Mouse (Mus musculus): ENCODE data around the gene Itpr1. TPM values are rescaled to one million over a fixed set of nuclear protein-coding genes. Genes with fewer than 3 reads are reported as not detected.

The Itpr1 gene
- polyA plus RNA-seq, 1 experiment from 2014 or later = 11.4 TPM

DNA sequence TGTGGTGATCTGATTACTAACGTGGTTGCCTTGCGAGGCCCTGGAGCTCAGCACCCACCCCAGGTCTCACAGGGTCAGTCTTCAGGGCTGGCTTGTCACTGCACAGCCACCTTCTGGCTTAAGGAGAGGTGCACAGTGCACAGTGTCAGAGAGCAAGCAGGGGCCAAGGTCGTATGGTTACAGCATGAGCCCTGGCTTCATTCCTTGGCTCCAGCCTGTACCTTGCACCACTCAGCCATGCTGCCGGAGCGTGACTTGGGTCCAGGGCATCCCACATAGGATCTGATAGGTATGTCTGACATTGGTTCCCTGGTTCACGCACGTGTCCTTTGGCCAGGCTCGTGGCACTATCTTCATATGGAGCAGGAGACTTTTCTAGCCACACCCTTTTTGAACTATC, 217.1 kb downstream of the Itpr1 start:
- ATAC-seq (ENCODE audit: insufficient read depth, low FRiP score) = peak; percentile 25; the same call in 1 of the 2 replicates
- no peaks in the 10 kb centered on the region for H3K27me3 ChIP-seq (ENCODE audit: control insufficient read depth, insufficient read depth, low read length)
- H3K4me1 ChIP-seq (ENCODE audit: control insufficient read depth, insufficient read depth, low read length) = peaks cover 6% of the 10 kb centered on the region; the same call in 1 of the 2 replicates
- H3K4me3 ChIP-seq (replicated peaks; ENCODE audit: low read length) = no peak overlapping the region
- 93% methylated on average over 8 of the region's 8 CpGs for WGBS
- no peak overlapping the region for H3K27ac ChIP-seq (ENCODE audit: low read length)
- no peaks in the 10 kb centered on the region for H3K36me3 ChIP-seq (ENCODE audit: control insufficient read depth, insufficient read depth, low read length)
- H3K9ac ChIP-seq (ENCODE audit: low read length) = no peak overlapping the region
- H3K9me3 ChIP-seq (replicated peaks; ENCODE audit: control insufficient read depth, low read length) = no peaks in the 10 kb centered on the region
- H3K4me2 ChIP-seq (ENCODE audit: low read depth, low read length) = no peak overlapping the region

- no peak overlapping the region for H3K9ac ChIP-seq (ENCODE audit: low read length)
- no peak for ATAC-seq (ENCODE audit: insufficient read depth, low FRiP score)
- no peak overlapping the region for H3K27ac ChIP-seq (ENCODE audit: low read length)
- peaks cover 9% of the 10 kb centered on the region; the same call in 1 of the 2 replicates for H3K4me1 ChIP-seq (ENCODE audit: control insufficient read depth, insufficient read depth, low read length)
- no peaks in the 10 kb centered on the region for H3K36me3 ChIP-seq (ENCODE audit: control insufficient read depth, insufficient read depth, low read length)
- WGBS = 86% methylated on average over 8 of the region's 8 CpGs
- no peaks in the 10 kb centered on the region for H3K27me3 ChIP-seq (ENCODE audit: control insufficient read depth, insufficient read depth, low read length)
- no peak overlapping the region for H3K4me3 ChIP-seq (replicated peaks; ENCODE audit: low read length)
- H3K9me3 ChIP-seq (replicated peaks; ENCODE audit: control insufficient read depth, low read length) = no peaks in the 10 kb centered on the region
- H3K4me2 ChIP-seq (ENCODE audit: low read depth, low read length) = no peak overlapping the region
Measured at GRCm38 (mm10) chr6:108431193-108431592, 218.3 kb downstream of the Itpr1 start.

DNA sequence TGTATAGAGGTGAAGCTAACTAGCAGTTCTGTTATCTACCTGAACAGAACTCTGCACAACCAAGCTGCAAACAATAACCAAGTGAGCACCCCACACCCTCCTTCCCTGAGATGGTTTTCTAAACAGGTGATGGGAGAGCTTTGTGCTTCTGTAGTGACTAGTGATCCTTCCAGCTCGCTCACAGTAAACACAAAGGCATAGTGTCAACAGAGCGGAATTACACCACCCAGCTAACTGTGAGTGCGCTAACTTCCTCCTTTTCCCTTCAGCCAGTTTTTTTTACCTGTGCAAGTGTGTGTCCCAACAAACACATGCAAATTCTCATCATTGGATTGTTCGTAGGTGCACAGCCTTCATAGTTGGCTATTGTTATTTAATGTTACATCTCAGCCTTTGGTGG, 219.9 kb downstream of the Itpr1 start:
- no peak for ATAC-seq (ENCODE audit: insufficient read depth, low FRiP score)
- Histone ChIP-seq H3K4me1 (ENCODE audit: control insufficient read depth, insufficient read depth, low read length) (peaks cover 3% of the 10 kb centered on the region; the same call in 1 of the 2 replicates), H3K9ac (ENCODE audit: low read length) (no peak overlapping the region), H3K4me3 (replicated peaks; ENCODE audit: low read length) (no peak overlapping the region), H3K27ac (ENCODE audit: low read length) (no peak overlapping the region), H3K4me2 (ENCODE audit: low read depth, low read length) (no peak overlapping the region), H3K27me3 (ENCODE audit: control insufficient read depth, insufficient read depth, low read length) (no peaks in the 10 kb centered on the region), H3K36me3 (ENCODE audit: control insufficient read depth, insufficient read depth, low read length) (no peaks in the 10 kb centered on the region), H3K9me3 (replicated peaks; ENCODE audit: control insufficient read depth, low read length) (no peaks in the 10 kb centered on the region)
- WGBS = 56% methylated on average over 4 of the region's 4 CpGs

GRCm38 (mm10) chr6:108434816-108435215, 221.9 kb downstream of the Itpr1 start:
- ATAC-seq (ENCODE audit: insufficient read depth, low FRiP score) = no peak
- WGBS = 71% methylated on average over 6 of the region's 6 CpGs

GRCm38 (mm10) chr6:108435467-108435866, 222.6 kb downstream of the Itpr1 start:
- H3K4me2 ChIP-seq (ENCODE audit: low read depth, low read length) = no peak overlapping the region
- 42% methylated on average over 6 of the region's 6 CpGs for WGBS
- peaks cover 3% of the 10 kb centered on the region; the same call in 1 of the 2 replicates for H3K4me1 ChIP-seq (ENCODE audit: control insufficient read depth, insufficient read depth, low read length)
- no peak for ATAC-seq (ENCODE audit: insufficient read depth, low FRiP score)
- H3K9ac ChIP-seq (ENCODE audit: low read length) = no peak overlapping the region
- H3K27me3 ChIP-seq (ENCODE audit: control insufficient read depth, insufficient read depth, low read length) = no peaks in the 10 kb centered on the region
- no peaks in the 10 kb centered on the region for H3K9me3 ChIP-seq (replicated peaks; ENCODE audit: control insufficient read depth, low read length)
- H3K36me3 ChIP-seq (ENCODE audit: control insufficient read depth, insufficient read depth, low read length) = 0 out of 2 replicates have a peak, but pooled peaks cover under 1% of the 10 kb centered on the region
- H3K4me3 ChIP-seq (replicated peaks; ENCODE audit: low read length) = no peak overlapping the region
- no peak overlapping the region for H3K27ac ChIP-seq (ENCODE audit: low read length)

More at GRCm38 (mm10) chr6:108434816-108435215, 221.9 kb downstream of the Itpr1 start:
- no peaks in the 10 kb centered on the region for H3K27me3 ChIP-seq (ENCODE audit: control insufficient read depth, insufficient read depth, low read length)
- H3K9ac ChIP-seq (ENCODE audit: low read length) = no peak overlapping the region
- no peak overlapping the region for H3K4me2 ChIP-seq (ENCODE audit: low read depth, low read length)
- no peak overlapping the region for H3K4me3 ChIP-seq (replicated peaks; ENCODE audit: low read length)
- H3K9me3 ChIP-seq (replicated peaks; ENCODE audit: control insufficient read depth, low read length) = no peaks in the 10 kb centered on the region
- no peaks in the 10 kb centered on the region for H3K36me3 ChIP-seq (ENCODE audit: control insufficient read depth, insufficient read depth, low read length)
- no peak overlapping the region for H3K27ac ChIP-seq (ENCODE audit: low read length)
- H3K4me1 ChIP-seq (ENCODE audit: control insufficient read depth, insufficient read depth, low read length) = peaks cover 3% of the 10 kb centered on the region; the same call in 1 of the 2 replicates

DNA sequence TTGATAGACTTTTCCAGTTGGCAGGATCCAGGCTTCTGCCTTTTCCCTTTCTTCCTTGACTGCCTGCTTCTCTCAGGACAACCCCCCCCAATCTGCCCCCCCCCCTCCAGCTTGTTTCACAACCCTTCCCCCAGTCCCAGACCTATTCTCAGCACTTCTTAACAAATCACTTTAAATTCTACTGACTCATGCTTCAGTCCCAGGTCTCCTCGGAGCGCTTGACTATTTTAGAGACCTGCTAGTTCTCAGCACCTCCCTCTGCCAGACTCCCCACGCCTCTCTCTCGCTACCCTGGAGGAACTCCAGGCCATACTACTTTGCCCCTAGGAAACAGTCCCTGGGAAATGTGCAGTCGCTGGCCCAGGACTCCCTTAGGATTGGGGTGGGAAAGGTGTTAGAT, 223.7 kb downstream of the Itpr1 start:
- ATAC-seq (ENCODE audit: insufficient read depth, low FRiP score) = peak; percentile 62; the same call in 1 of the 2 replicates
- Histone ChIP-seq H3K4me2 (ENCODE audit: low read depth, low read length) (no peak overlapping the region), H3K27ac (ENCODE audit: low read length) (no peak overlapping the region), H3K9me3 (replicated peaks; ENCODE audit: control insufficient read depth, low read length) (no peaks in the 10 kb centered on the region), H3K9ac (ENCODE audit: low read length) (no peak overlapping the region), H3K4me3 (replicated peaks; ENCODE audit: low read length) (no peak overlapping the region), H3K27me3 (ENCODE audit: control insufficient read depth, insufficient read depth, low read length) (no peaks in the 10 kb centered on the region), H3K4me1 (ENCODE audit: control insufficient read depth, insufficient read depth, low read length) (peaks cover 3% of the 10 kb centered on the region; the same call in 1 of the 2 replicates), H3K36me3 (ENCODE audit: control insufficient read depth, insufficient read depth, low read length) (0 out of 2 replicates have a peak, but pooled peaks cover 2% of the 10 kb centered on the region)
- 26% methylated on average over 5 of the region's 5 CpGs for WGBS

- Histone ChIP-seq H3K9ac (ENCODE audit: low read length) (no peak overlapping the region), H3K27ac (ENCODE audit: low read length) (no peak overlapping the region), H3K36me3 (ENCODE audit: control insufficient read depth, insufficient read depth, low read length) (0 out of 2 replicates have a peak, but pooled peaks cover 2% of the 10 kb centered on the region), H3K4me3 (replicated peaks; ENCODE audit: low read length) (no peak overlapping the region), H3K4me2 (ENCODE audit: low read depth, low read length) (no peak overlapping the region), H3K9me3 (replicated peaks; ENCODE audit: control insufficient read depth, low read length) (no peaks in the 10 kb centered on the region), H3K4me1 (ENCODE audit: control insufficient read depth, insufficient read depth, low read length) (no peaks in the 10 kb centered on the region; the same call in 1 of the 2 replicates), H3K27me3 (ENCODE audit: control insufficient read depth, insufficient read depth, low read length) (no peaks in the 10 kb centered on the region)
- no peak for ATAC-seq (ENCODE audit: insufficient read depth, low FRiP score)
- 94% methylated on average over 2 of the region's 2 CpGs for WGBS
Measured at GRCm38 (mm10) chr6:108441290-108441689, 228.4 kb downstream of the Itpr1 start.

- Histone ChIP-seq H3K36me3 (ENCODE audit: control insufficient read depth, insufficient read depth, low read length) (0 out of 2 replicates have a peak, but pooled peaks cover 2% of the 10 kb centered on the region), H3K27me3 (ENCODE audit: control insufficient read depth, insufficient read depth, low read length) (no peaks in the 10 kb centered on the region), H3K4me2 (ENCODE audit: low read depth, low read length) (no peak overlapping the region), H3K9me3 (replicated peaks; ENCODE audit: control insufficient read depth, low read length) (no peaks in the 10 kb centered on the region), H3K9ac (ENCODE audit: low read length) (no peak overlapping the region), H3K4me3 (replicated peaks; ENCODE audit: low read length) (no peak overlapping the region), H3K4me1 (ENCODE audit: control insufficient read depth, insufficient read depth, low read length) (no peaks in the 10 kb centered on the region; the same call in 1 of the 2 replicates), H3K27ac (ENCODE audit: low read length) (peak overlapping the region; percentile 7; the same call in 1 of the 2 replicates)
- ATAC-seq (ENCODE audit: insufficient read depth, low FRiP score) = peak; percentile 54; the same call in 1 of the 2 replicates
- 76% methylated on average over 3 of the region's 3 CpGs for WGBS
Measured at GRCm38 (mm10) chr6:108442291-108442690, 229.4 kb downstream of the Itpr1 start.

- no peak for ATAC-seq (ENCODE audit: insufficient read depth, low FRiP score)
- Histone ChIP-seq H3K4me1 (ENCODE audit: control insufficient read depth, insufficient read depth, low read length) (peaks cover 18% of the 10 kb centered on the region), H3K4me3 (replicated peaks; ENCODE audit: low read length) (no peak overlapping the region), H3K27me3 (ENCODE audit: control insufficient read depth, insufficient read depth, low read length) (no peaks in the 10 kb centered on the region), H3K36me3 (ENCODE audit: control insufficient read depth, insufficient read depth, low read length) (0 out of 2 replicates have a peak, but pooled peaks cover 2% of the 10 kb centered on the region), H3K9me3 (replicated peaks; ENCODE audit: control insufficient read depth, low read length) (no peaks in the 10 kb centered on the region), H3K27ac (ENCODE audit: low read length) (no peak overlapping the region), H3K9ac (ENCODE audit: low read length) (no peak overlapping the region), H3K4me2 (ENCODE audit: low read depth, low read length) (no peak overlapping the region)
- WGBS = 63% methylated on average over 7 of the region's 7 CpGs
Measured at GRCm38 (mm10) chr6:108444435-108444834, 231.5 kb downstream of the Itpr1 start.

Data from stomach, embryonic 16.5 days (tissue).